Mouse (Mus musculus) kidney, embryonic 16.5 days (tissue): ENCODE data around the gene Dennd1a. TPM values are rescaled to one million over a fixed set of nuclear protein-coding genes. Genes with fewer than 3 reads are reported as not detected.
A peak's percentile ranks its signal among the peaks of the same experiment; 100 is the strongest.

Experiments
- ATAC-seq: fragments of 200-750 bp; cut with Nextera tagmentation; 2 replicates; pipeline ENCODE4 v1.8.0; 2017; ENCODE audit warnings: moderate TSS enrichment; ENCODE audit not compliant: low FRiP score, low TSS enrichment
- H3K27ac ChIP-seq: fragments of 300-500 bp; sonication (generic); 2 replicates; pipeline ENCODE4 v1.5.1; 2014; ENCODE audit warnings: low read length
- H3K27me3 ChIP-seq: fragments of 300-500 bp; sonication (generic); 2 replicates; pipeline ENCODE4 v1.6.1; 2014; ENCODE audit warnings: low read length, control low read depth, mixed read lengths; ENCODE audit not compliant: insufficient read depth
- H3K36me3 ChIP-seq: fragments of 300-500 bp; sonication (generic); 2 replicates; pipeline ENCODE4 v1.6.1; 2014; ENCODE audit warnings: low read length, control low read depth, mixed read lengths; ENCODE audit not compliant: insufficient read depth
- H3K4me1 ChIP-seq: fragments of 300-500 bp; sonication (generic); 2 replicates; pipeline ENCODE4 v1.6.1; 2014; ENCODE audit warnings: low read length, control low read depth, mixed read lengths; ENCODE audit not compliant: insufficient read depth
- H3K4me2 ChIP-seq: fragments of 300-500 bp; sonication (generic); replicated peaks from 2 replicates; pipeline ENCODE4 v1.6.1; 2014; ENCODE audit warnings: low read depth, low read length
- H3K4me3 ChIP-seq: fragments of 300-500 bp; sonication (generic); 2 replicates; pipeline ENCODE4 v1.5.1; 2014; ENCODE audit warnings: mild to moderate bottlenecking, low read length
- H3K9ac ChIP-seq: fragments of 300-500 bp; sonication (generic); replicated peaks from 2 replicates; pipeline ENCODE4 v1.6.1; 2014; ENCODE audit warnings: low read length
- H3K9me3 ChIP-seq: fragments of 300-500 bp; sonication (generic); 2 replicates; pipeline ENCODE4 v1.6.1; 2016; ENCODE audit warnings: low read length, control low read depth
- WGBS: fragments of 180-500 bp; shearing (Covaris S2); extraction: QIAGEN DNeasy Blood & Tissue Kit; methylation state at CpG from one replicate; pipeline ENCODE4 v1.1.7; 2014; 5-methylcytosine and 5-hydroxymethylcytosine counted together
- polyA plus RNA-seq: library from polyadenylated mRNA; unstranded; fragments of >200 nt; fragmentation: Nextera tagmentation; extraction: Ambion mirVana; gene quantifications from 2 replicates; pipeline ENCODE4 v1.2.1, GENCODE M21; 2015

Gene Dennd1a
- polyA plus RNA-seq, 1 experiment from 2014 or later, result 14.3 TPM

- H3K36me3 ChIP-seq, result no peaks in the 10 kb centered on the region
- no peak within 1 kb of the TSS for H3K27ac ChIP-seq
- peak within 1 kb of the TSS; percentile 45 for H3K4me3 ChIP-seq
- peak within 1 kb of the TSS; percentile 47 for H3K9ac ChIP-seq
- peaks cover 42% of the 10 kb centered on the region for H3K4me1 ChIP-seq
- 3% methylated on average over 16 of the region's 18 CpGs for WGBS
- H3K27me3 ChIP-seq, result peaks cover 11% of the 10 kb centered on the region; the same call in 1 of the 2 replicates
- peak; percentile 37 for ATAC-seq
- H3K9me3 ChIP-seq, result no peaks in the 10 kb centered on the region
- peak within 1 kb of the TSS; percentile 59 for H3K4me2 ChIP-seq
Measured at GRCm38 (mm10) chr2:37776016-37776415, 511.2 kb downstream of the Dennd1a start, which contains the start of gene Crb2. Gene Crb2 (plus strand): TSS chr2:37776249.

- Histone ChIP-seq H3K27me3 (peaks cover 11% of the 10 kb centered on the region; the same call in 1 of the 2 replicates), H3K9me3 (no peaks in the 10 kb centered on the region), H3K4me2 (no peak overlapping the region), H3K4me1 (peaks cover 32% of the 10 kb centered on the region), H3K27ac (no peak overlapping the region), H3K9ac (no peak overlapping the region), H3K4me3 (no peak overlapping the region), H3K36me3 (no peaks in the 10 kb centered on the region)
- WGBS, result 11% methylated on average over 5 of the region's 5 CpGs
- no peak for ATAC-seq
Measured at GRCm38 (mm10) chr2:37774571-37774970, 512.6 kb downstream of the Dennd1a start.

- H3K9ac ChIP-seq, result peak overlapping the region; percentile 0; the same call in 1 of the 2 replicates
- peaks cover 34% of the 10 kb centered on the region for H3K4me1 ChIP-seq
- peak overlapping the region; percentile 37 for H3K4me3 ChIP-seq
- peak; percentile 35; the same call in 1 of the 2 replicates for ATAC-seq
- H3K36me3 ChIP-seq, result no peaks in the 10 kb centered on the region
- WGBS, result under 1% methylated on average over 18 of the region's 18 CpGs
- no peaks in the 10 kb centered on the region for H3K9me3 ChIP-seq
- H3K27ac ChIP-seq, result no peak overlapping the region
- peaks cover 4% of the 10 kb centered on the region; the same call in 1 of the 2 replicates for H3K27me3 ChIP-seq
- H3K4me2 ChIP-seq, result peak overlapping the region; percentile 54
Measured at GRCm38 (mm10) chr2:37771618-37772285, 515.4 kb downstream of the Dennd1a start.

- ATAC-seq, result no peak
- WGBS, result 82% methylated on average over 8 of the region's 8 CpGs
- Histone ChIP-seq H3K9me3 (no peaks in the 10 kb centered on the region), H3K27me3 (no peaks in the 10 kb centered on the region), H3K4me1 (peaks cover 40% of the 10 kb centered on the region), H3K36me3 (no peaks in the 10 kb centered on the region), H3K4me3 (no peak overlapping the region), H3K27ac (no peak overlapping the region), H3K4me2 (no peak overlapping the region), H3K9ac (no peak overlapping the region)
Measured at GRCm38 (mm10) chr2:37769793-37770192, 517.4 kb downstream of the Dennd1a start.

GRCm38 (mm10) chr2:37768903-37769302 lies 518.3 kb downstream of the Dennd1a start:
- 16% methylated on average over 2 of the region's 2 CpGs for WGBS
- H3K4me2 ChIP-seq, result no peak overlapping the region

GRCm38 (mm10) chr2:37767739-37768138 lies 519.5 kb downstream of the Dennd1a start:
- no peak for ATAC-seq
- Histone ChIP-seq H3K4me1 (peaks cover 50% of the 10 kb centered on the region), H3K4me2 (no peak overlapping the region), H3K36me3 (no peaks in the 10 kb centered on the region), H3K27me3 (no peaks in the 10 kb centered on the region), H3K4me3 (no peak overlapping the region), H3K9ac (no peak overlapping the region), H3K27ac (no peak overlapping the region), H3K9me3 (no peaks in the 10 kb centered on the region)
- 76% methylated on average over 3 of the region's 3 CpGs for WGBS

More at GRCm38 (mm10) chr2:37768903-37769302, 518.3 kb downstream of the Dennd1a start:
- no peak for ATAC-seq
- Histone ChIP-seq H3K36me3 (no peaks in the 10 kb centered on the region), H3K4me1 (peaks cover 44% of the 10 kb centered on the region), H3K27ac (no peak overlapping the region), H3K9ac (no peak overlapping the region), H3K27me3 (no peaks in the 10 kb centered on the region), H3K9me3 (no peaks in the 10 kb centered on the region), H3K4me3 (no peak overlapping the region)

GRCm38 (mm10) chr2:37767080-37767547 lies 520.1 kb downstream of the Dennd1a start:
- no peak overlapping the region for H3K4me2 ChIP-seq
- H3K9me3 ChIP-seq, result no peaks in the 10 kb centered on the region
- peak; percentile 44 for ATAC-seq
- H3K36me3 ChIP-seq, result no peaks in the 10 kb centered on the region
- WGBS, result 5% methylated on average over 9 of the region's 9 CpGs
- H3K4me1 ChIP-seq, result peaks cover 50% of the 10 kb centered on the region
- no peaks in the 10 kb centered on the region for H3K27me3 ChIP-seq
- H3K9ac ChIP-seq, result no peak overlapping the region
- no peak overlapping the region for H3K4me3 ChIP-seq
- H3K27ac ChIP-seq, result no peak overlapping the region

- H3K9me3 ChIP-seq, result no peaks in the 10 kb centered on the region
- 0 out of 2 replicates have a peak, but pooled peaks have one; percentile 21 for ATAC-seq
- H3K27me3 ChIP-seq, result no peaks in the 10 kb centered on the region
- H3K36me3 ChIP-seq, result no peaks in the 10 kb centered on the region
- H3K4me1 ChIP-seq, result peaks cover 50% of the 10 kb centered on the region
- H3K4me3 ChIP-seq, result no peak overlapping the region
- no peak overlapping the region for H3K9ac ChIP-seq
- WGBS, result 60% methylated on average over 10 of the region's 11 CpGs
- H3K4me2 ChIP-seq, result no peak overlapping the region
- no peak overlapping the region for H3K27ac ChIP-seq
Measured at GRCm38 (mm10) chr2:37766027-37766761, 521.0 kb downstream of the Dennd1a start.

GRCm38 (mm10) chr2:37765082-37765483 lies 522.1 kb downstream of the Dennd1a start:
- WGBS, result 21% methylated on average over 21 of the region's 21 CpGs
- no peak for ATAC-seq
- Histone ChIP-seq H3K4me3 (no peak overlapping the region), H3K4me2 (0 out of 2 replicates have a peak overlapping the region, but pooled peaks have one; percentile 14), H3K9me3 (no peaks in the 10 kb centered on the region), H3K36me3 (no peaks in the 10 kb centered on the region), H3K4me1 (peaks cover 46% of the 10 kb centered on the region), H3K27me3 (no peaks in the 10 kb centered on the region), H3K9ac (0 out of 2 replicates have a peak overlapping the region, but pooled peaks have one; percentile 3), H3K27ac (no peak overlapping the region)
